Mouse (Mus musculus): ENCODE measurements at regions not wholly inside any gene's neighbourhood (a gene's known extent, or its start where the extent isn't known, plus 50 kb on each side); places are given as distances from the start of the nearest gene placed in this dataset.

- peak; percentile 79 for DNase-seq (ENCODE audit: low spot score)
- Histone ChIP-seq H3K4me3 (no peak overlapping the region), H3K27ac (replicated peaks) (no peak overlapping the region), H3K4me1 (peaks cover 5% of the 10 kb centered on the region; the same call in 1 of the 2 replicates), H3K27me3 (replicated peaks; ENCODE audit: low read depth, poor library complexity, severe bottlenecking) (no peaks in the 10 kb centered on the region), H3K9me3 (no peaks in the 10 kb centered on the region), H3K36me3 (replicated peaks) (no peaks in the 10 kb centered on the region)
- WGBS = 11% methylated on average over 16 of the region's 16 CpGs
Measured at GRCm38 (mm10) chr6:112197445-112197844, 76.1 kb upstream of the Lmcd1 start.

- no peaks in the 10 kb centered on the region for H3K9me3 ChIP-seq
- no peak for DNase-seq (ENCODE audit: low spot score)
- WGBS = 78% methylated on average over 4 of the region's 4 CpGs
- H3K36me3 ChIP-seq (replicated peaks) = no peaks in the 10 kb centered on the region
- peaks cover 12% of the 10 kb centered on the region for H3K4me1 ChIP-seq
- no peak overlapping the region for H3K27ac ChIP-seq (replicated peaks)
- H3K27me3 ChIP-seq (replicated peaks; ENCODE audit: low read depth, poor library complexity, severe bottlenecking) = no peaks in the 10 kb centered on the region
- H3K4me3 ChIP-seq = no peak overlapping the region
Measured at GRCm38 (mm10) chr6:112199241-112199640, 74.3 kb upstream of the Lmcd1 start.

- Histone ChIP-seq H3K27ac (replicated peaks) (no peak overlapping the region), H3K4me3 (no peak overlapping the region), H3K36me3 (replicated peaks) (no peaks in the 10 kb centered on the region), H3K27me3 (replicated peaks; ENCODE audit: low read depth, poor library complexity, severe bottlenecking) (no peaks in the 10 kb centered on the region), H3K9me3 (no peaks in the 10 kb centered on the region), H3K4me1 (peaks cover 12% of the 10 kb centered on the region)
- 88% methylated on average over 4 of the region's 4 CpGs for WGBS
- no peak for DNase-seq (ENCODE audit: low spot score)
Measured at GRCm38 (mm10) chr6:112202120-112202519, 71.4 kb upstream of the Lmcd1 start.

- Histone ChIP-seq H3K4me3 (no peak overlapping the region), H3K27ac (replicated peaks) (no peak overlapping the region), H3K9me3 (no peaks in the 10 kb centered on the region), H3K36me3 (replicated peaks) (no peaks in the 10 kb centered on the region), H3K4me1 (peaks cover 7% of the 10 kb centered on the region), H3K27me3 (replicated peaks; ENCODE audit: low read depth, poor library complexity, severe bottlenecking) (no peaks in the 10 kb centered on the region)
- DNase-seq (ENCODE audit: low spot score) = no peak
- WGBS = 30% methylated on average over 2 of the region's 2 CpGs
Measured at GRCm38 (mm10) chr6:112203321-112203720, 70.2 kb upstream of the Lmcd1 start.

- H3K27me3 ChIP-seq (replicated peaks; ENCODE audit: low read depth, poor library complexity, severe bottlenecking) = no peaks in the 10 kb centered on the region
- H3K9me3 ChIP-seq = no peaks in the 10 kb centered on the region
- no peak overlapping the region for H3K4me3 ChIP-seq
- H3K36me3 ChIP-seq (replicated peaks) = no peaks in the 10 kb centered on the region
- H3K27ac ChIP-seq (replicated peaks) = no peak overlapping the region
- no peak for DNase-seq (ENCODE audit: low spot score)
- H3K4me1 ChIP-seq = peaks cover 9% of the 10 kb centered on the region
- WGBS = 82% methylated on average over 2 of the region's 2 CpGs
Measured at GRCm38 (mm10) chr6:112204956-112205355, 68.6 kb upstream of the Lmcd1 start.

- DNase-seq (ENCODE audit: low spot score) = no peak
- 89% methylated on average over 11 of the region's 11 CpGs for WGBS
- H3K36me3 ChIP-seq (replicated peaks) = no peaks in the 10 kb centered on the region
- no peaks in the 10 kb centered on the region for H3K27me3 ChIP-seq (replicated peaks; ENCODE audit: low read depth, poor library complexity, severe bottlenecking)
- H3K27ac ChIP-seq (replicated peaks) = no peak overlapping the region
- no peak overlapping the region for H3K4me3 ChIP-seq
- H3K9me3 ChIP-seq = no peaks in the 10 kb centered on the region
- peaks cover 14% of the 10 kb centered on the region for H3K4me1 ChIP-seq
Measured at GRCm38 (mm10) chr6:112205420-112205995, 68.0 kb upstream of the Lmcd1 start.

GRCm38 (mm10) chr6:112207229-112207628, 66.3 kb upstream of the Lmcd1 start:
- 49% methylated on average over 5 of the region's 5 CpGs for WGBS
- Histone ChIP-seq H3K27ac (replicated peaks) (no peak overlapping the region), H3K4me1 (peaks cover 19% of the 10 kb centered on the region), H3K9me3 (no peaks in the 10 kb centered on the region), H3K36me3 (replicated peaks) (no peaks in the 10 kb centered on the region), H3K4me3 (no peak overlapping the region), H3K27me3 (replicated peaks; ENCODE audit: low read depth, poor library complexity, severe bottlenecking) (no peaks in the 10 kb centered on the region)
- DNase-seq (ENCODE audit: low spot score) = peak; percentile 28

- peak; percentile 74 for DNase-seq (ENCODE audit: low spot score)
- 0 out of 2 replicates have a peak overlapping the region, but pooled peaks have one; percentile 20 for H3K4me3 ChIP-seq
- H3K36me3 ChIP-seq (replicated peaks) = no peaks in the 10 kb centered on the region
- peaks cover 12% of the 10 kb centered on the region for H3K4me1 ChIP-seq
- no peaks in the 10 kb centered on the region for H3K27me3 ChIP-seq (replicated peaks; ENCODE audit: low read depth, poor library complexity, severe bottlenecking)
- H3K9me3 ChIP-seq = no peaks in the 10 kb centered on the region
- H3K27ac ChIP-seq (replicated peaks) = peak overlapping the region; percentile 79
- 27% methylated on average over 8 of the region's 8 CpGs for WGBS
Measured at GRCm38 (mm10) chr6:112210238-112210950, 63.2 kb upstream of the Lmcd1 start.

- Histone ChIP-seq H3K4me3 (no peak overlapping the region), H3K27me3 (replicated peaks; ENCODE audit: low read depth, poor library complexity, severe bottlenecking) (no peaks in the 10 kb centered on the region), H3K4me1 (no peaks in the 10 kb centered on the region), H3K36me3 (replicated peaks) (no peaks in the 10 kb centered on the region), H3K27ac (replicated peaks) (no peak overlapping the region), H3K9me3 (no peaks in the 10 kb centered on the region)
- 84% methylated on average over 3 of the region's 3 CpGs for WGBS
- no peak for DNase-seq (ENCODE audit: low spot score)
Measured at GRCm38 (mm10) chr6:112216868-112217267, 56.7 kb upstream of the Lmcd1 start.

- H3K27ac ChIP-seq (replicated peaks) = no peak overlapping the region
- WGBS = 64% methylated on average over 1 of the region's 1 CpGs
- no peak overlapping the region for H3K4me3 ChIP-seq
- DNase-seq (ENCODE audit: low spot score) = no peak
- no peaks in the 10 kb centered on the region for H3K9me3 ChIP-seq
- no peaks in the 10 kb centered on the region for H3K27me3 ChIP-seq (replicated peaks; ENCODE audit: low read depth, poor library complexity, severe bottlenecking)
- H3K4me1 ChIP-seq = no peaks in the 10 kb centered on the region
- H3K36me3 ChIP-seq (replicated peaks) = no peaks in the 10 kb centered on the region
Measured at GRCm38 (mm10) chr6:112218248-112218647, 55.3 kb upstream of the Lmcd1 start.

GRCm38 (mm10) chr6:112219641-112220040, 53.9 kb upstream of the Lmcd1 start:
- DNase-seq (ENCODE audit: low spot score) = no peak
- Histone ChIP-seq H3K27ac (replicated peaks) (no peak overlapping the region), H3K9me3 (no peaks in the 10 kb centered on the region), H3K27me3 (replicated peaks; ENCODE audit: low read depth, poor library complexity, severe bottlenecking) (no peaks in the 10 kb centered on the region), H3K36me3 (replicated peaks) (no peaks in the 10 kb centered on the region), H3K4me3 (no peak overlapping the region), H3K4me1 (no peaks in the 10 kb centered on the region)
- 92% methylated on average over 7 of the region's 7 CpGs for WGBS

- no peaks in the 10 kb centered on the region for H3K4me1 ChIP-seq
- WGBS = 86% methylated on average over 3 of the region's 3 CpGs
- no peaks in the 10 kb centered on the region for H3K36me3 ChIP-seq (replicated peaks)
- H3K4me3 ChIP-seq = no peak overlapping the region
- H3K27me3 ChIP-seq (replicated peaks; ENCODE audit: low read depth, poor library complexity, severe bottlenecking) = no peaks in the 10 kb centered on the region
- no peaks in the 10 kb centered on the region for H3K9me3 ChIP-seq
- DNase-seq (ENCODE audit: low spot score) = no peak
- H3K27ac ChIP-seq (replicated peaks) = no peak overlapping the region
Measured at GRCm38 (mm10) chr6:112220149-112220548, 53.4 kb upstream of the Lmcd1 start.

- DNase-seq (ENCODE audit: low spot score) = no peak
- 84% methylated on average over 2 of the region's 2 CpGs for WGBS
- Histone ChIP-seq H3K36me3 (replicated peaks) (no peaks in the 10 kb centered on the region), H3K4me3 (no peak overlapping the region), H3K27me3 (replicated peaks; ENCODE audit: low read depth, poor library complexity, severe bottlenecking) (no peaks in the 10 kb centered on the region), H3K4me1 (no peaks in the 10 kb centered on the region), H3K27ac (replicated peaks) (no peak overlapping the region), H3K9me3 (no peaks in the 10 kb centered on the region)
Measured at GRCm38 (mm10) chr6:112221373-112221772, 52.2 kb upstream of the Lmcd1 start.

Measured in embryonic facial prominence, embryonic 10.5 days (tissue).